Mouse (Mus musculus): ENCODE results near the gene Ddc. TPM values are rescaled to one million over a fixed set of nuclear protein-coding genes. Genes with fewer than 3 reads are reported as not detected.

Ddc gene
- polyA plus RNA-seq, 1 experiment from 2014 or later, result 14.3 TPM

GRCm38 (mm10) chr11:11850476-11851267 lies 47.3 kb downstream of the Ddc start:
- 65% methylated on average over 6 of the region's 6 CpGs for WGBS
- no peak overlapping the region for H3K9ac ChIP-seq

DNA sequence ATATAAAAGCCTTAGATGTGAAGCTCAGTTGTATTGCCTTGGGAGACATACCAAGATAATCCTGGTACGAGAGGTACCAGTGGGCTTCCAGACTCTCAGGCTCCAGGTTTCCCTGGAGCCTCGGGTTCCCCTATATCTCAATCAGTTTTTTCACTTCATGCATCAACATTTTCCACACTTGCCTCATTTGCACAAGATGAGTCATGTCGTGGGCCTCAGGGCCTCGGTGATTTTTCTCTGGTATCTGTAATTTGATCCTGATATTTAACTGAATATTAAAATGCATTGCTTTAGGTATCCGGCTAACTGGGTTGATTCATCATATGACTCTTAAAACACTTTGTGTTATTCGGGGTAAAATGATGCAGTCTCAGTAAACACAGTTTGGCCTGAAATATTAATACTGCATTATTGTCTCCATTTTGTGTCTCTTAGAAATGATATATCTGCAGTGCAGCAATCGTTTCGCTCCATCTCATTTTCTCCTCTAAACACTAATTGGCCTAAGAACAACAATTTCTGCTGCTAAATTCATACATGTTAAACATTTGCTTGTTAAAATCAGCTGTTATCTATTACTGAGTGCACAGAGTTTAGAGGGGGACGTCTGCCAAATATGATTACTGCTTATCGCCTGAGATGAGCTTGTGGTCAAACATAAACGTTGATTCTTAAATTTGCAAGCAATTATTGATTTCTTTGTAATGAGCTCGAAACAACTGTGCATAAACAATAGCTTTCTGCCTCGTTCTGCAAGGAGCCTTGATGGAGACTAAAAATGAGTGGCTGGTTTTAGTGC lies 48.2 kb downstream of the Ddc start:
- H3K27me3 ChIP-seq, result no peaks in the 10 kb centered on the region
- no peak overlapping the region for H3K9ac ChIP-seq
- H3K4me1 ChIP-seq, result peaks cover 28% of the 10 kb centered on the region
- ATAC-seq (replicated peaks; ENCODE audit: low FRiP score), result no peak
- WGBS, result 70% methylated on average over 13 of the region's 13 CpGs
- no peaks in the 10 kb centered on the region for H3K36me3 ChIP-seq
- no peak overlapping the region for H3K4me3 ChIP-seq (replicated peaks)
- H3K4me2 ChIP-seq, result no peak overlapping the region
- H3K27ac ChIP-seq, result peak overlapping the region; percentile 29; the same call in 1 of the 2 replicates
- no peaks in the 10 kb centered on the region for H3K9me3 ChIP-seq (replicated peaks)

More at GRCm38 (mm10) chr11:11850476-11851267, 47.3 kb downstream of the Ddc start:
- Histone ChIP-seq H3K36me3 (no peaks in the 10 kb centered on the region), H3K27ac (peak overlapping the region; percentile 29; the same call in 1 of the 2 replicates), H3K4me2 (no peak overlapping the region), H3K4me3 (replicated peaks) (no peak overlapping the region), H3K9me3 (replicated peaks) (no peaks in the 10 kb centered on the region), H3K4me1 (peaks cover 29% of the 10 kb centered on the region), H3K27me3 (no peaks in the 10 kb centered on the region)
- ATAC-seq (replicated peaks; ENCODE audit: low FRiP score), result no peak

GRCm38 (mm10) chr11:11848467-11848866 lies 49.5 kb downstream of the Ddc start:
- no peaks in the 10 kb centered on the region for H3K36me3 ChIP-seq
- no peak overlapping the region for H3K27ac ChIP-seq
- no peaks in the 10 kb centered on the region for H3K9me3 ChIP-seq (replicated peaks)
- no peak for ATAC-seq (replicated peaks; ENCODE audit: low FRiP score)
- no peak overlapping the region for H3K4me2 ChIP-seq
- H3K27me3 ChIP-seq, result no peaks in the 10 kb centered on the region
- peaks cover 31% of the 10 kb centered on the region for H3K4me1 ChIP-seq
- H3K4me3 ChIP-seq (replicated peaks), result no peak overlapping the region
- WGBS, result 91% methylated on average over 4 of the region's 4 CpGs
- H3K9ac ChIP-seq, result no peak overlapping the region

DNA sequence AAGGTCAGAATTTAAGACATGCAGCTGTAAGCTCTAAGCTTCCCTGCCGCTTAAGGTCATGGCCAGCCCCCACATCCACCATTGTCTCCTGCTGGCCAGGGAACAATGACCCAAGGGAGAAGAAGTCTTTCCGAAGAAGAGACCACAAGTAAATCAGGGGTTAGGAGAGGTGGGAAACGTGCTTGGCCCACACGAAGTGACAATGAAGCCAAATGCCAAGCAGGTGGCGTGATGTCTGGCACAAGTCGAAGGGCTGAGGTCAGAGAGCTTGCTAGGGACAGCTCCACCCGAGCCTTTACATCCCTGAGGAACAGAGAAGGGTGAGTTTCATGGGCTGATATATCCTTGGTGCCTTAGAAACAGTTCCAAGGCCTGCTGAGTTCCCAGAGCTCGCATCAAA lies 52.9 kb downstream of the Ddc start:
- no peaks in the 10 kb centered on the region for H3K9me3 ChIP-seq (replicated peaks)
- H3K27ac ChIP-seq, result peak overlapping the region; percentile 74
- no peak for ATAC-seq (replicated peaks; ENCODE audit: low FRiP score)
- H3K36me3 ChIP-seq, result no peaks in the 10 kb centered on the region
- H3K9ac ChIP-seq, result no peak overlapping the region
- H3K27me3 ChIP-seq, result no peaks in the 10 kb centered on the region
- peaks cover 27% of the 10 kb centered on the region for H3K4me1 ChIP-seq
- 47% methylated on average over 8 of the region's 8 CpGs for WGBS
- H3K4me3 ChIP-seq (replicated peaks), result no peak overlapping the region
- H3K4me2 ChIP-seq, result no peak overlapping the region

DNA sequence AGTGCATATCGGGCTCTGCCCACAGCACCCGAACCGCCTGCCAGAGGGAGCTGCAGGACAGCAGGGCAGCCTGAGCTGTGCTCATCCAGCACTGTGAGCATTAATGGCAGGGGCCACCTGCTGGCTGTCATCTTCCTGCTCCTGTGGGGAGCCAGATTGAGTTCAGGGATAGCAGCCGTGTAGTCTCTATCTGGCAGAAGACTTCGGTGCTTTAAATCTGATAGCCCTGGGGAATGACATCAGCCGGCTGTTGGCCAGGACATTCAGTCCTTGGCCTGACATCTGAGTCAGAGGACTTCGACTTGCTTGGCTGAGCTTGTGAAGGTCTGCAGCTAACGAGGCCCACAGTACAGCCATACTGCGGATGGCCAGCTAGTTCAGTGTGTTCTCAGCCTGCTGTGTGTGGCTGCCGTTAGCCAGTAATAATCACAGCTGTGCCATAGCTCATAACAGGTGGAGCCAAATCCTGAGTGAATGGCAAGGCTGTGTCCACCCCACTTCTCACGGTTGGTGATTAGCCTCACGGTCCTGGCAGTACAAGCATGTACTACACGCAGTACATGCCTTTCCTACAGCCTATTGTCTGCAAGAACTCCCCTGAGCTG lies 53.5 kb downstream of the Ddc start:
- 24% methylated on average over 13 of the region's 13 CpGs for WGBS
- peak; percentile 97 for ATAC-seq (replicated peaks; ENCODE audit: low FRiP score)

GRCm38 (mm10) chr11:11841590-11841989 lies 56.4 kb downstream of the Ddc start:
- WGBS, result 49% methylated on average over 4 of the region's 4 CpGs
- H3K4me3 ChIP-seq (replicated peaks), result no peak overlapping the region
- no peaks in the 10 kb centered on the region for H3K27me3 ChIP-seq
- H3K9ac ChIP-seq, result no peak overlapping the region
- H3K4me1 ChIP-seq, result peaks cover 40% of the 10 kb centered on the region
- no peak overlapping the region for H3K4me2 ChIP-seq
- no peaks in the 10 kb centered on the region for H3K36me3 ChIP-seq
- no peak overlapping the region for H3K27ac ChIP-seq
- no peaks in the 10 kb centered on the region for H3K9me3 ChIP-seq (replicated peaks)
- ATAC-seq (replicated peaks; ENCODE audit: low FRiP score), result no peak

More for the DNA sequence above, 53.5 kb downstream of the Ddc start:
- Histone ChIP-seq H3K9me3 (replicated peaks) (no peaks in the 10 kb centered on the region), H3K4me2 (no peak overlapping the region), H3K4me3 (replicated peaks) (no peak overlapping the region), H3K9ac (no peak overlapping the region), H3K4me1 (peaks cover 25% of the 10 kb centered on the region), H3K27ac (peak overlapping the region; percentile 74), H3K27me3 (no peaks in the 10 kb centered on the region), H3K36me3 (no peaks in the 10 kb centered on the region)

- Histone ChIP-seq H3K27ac (no peak overlapping the region), H3K27me3 (no peaks in the 10 kb centered on the region), H3K4me1 (peaks cover 45% of the 10 kb centered on the region), H3K36me3 (no peaks in the 10 kb centered on the region), H3K4me3 (replicated peaks) (no peak overlapping the region), H3K9me3 (replicated peaks) (no peaks in the 10 kb centered on the region), H3K9ac (no peak overlapping the region), H3K4me2 (no peak overlapping the region)
- 80% methylated on average over 2 of the region's 2 CpGs for WGBS
- ATAC-seq (replicated peaks; ENCODE audit: low FRiP score), result no peak
These were observed 57.2 kb downstream of the Ddc start for GRCm38 (mm10) chr11:11840746-11841145.

DNA sequence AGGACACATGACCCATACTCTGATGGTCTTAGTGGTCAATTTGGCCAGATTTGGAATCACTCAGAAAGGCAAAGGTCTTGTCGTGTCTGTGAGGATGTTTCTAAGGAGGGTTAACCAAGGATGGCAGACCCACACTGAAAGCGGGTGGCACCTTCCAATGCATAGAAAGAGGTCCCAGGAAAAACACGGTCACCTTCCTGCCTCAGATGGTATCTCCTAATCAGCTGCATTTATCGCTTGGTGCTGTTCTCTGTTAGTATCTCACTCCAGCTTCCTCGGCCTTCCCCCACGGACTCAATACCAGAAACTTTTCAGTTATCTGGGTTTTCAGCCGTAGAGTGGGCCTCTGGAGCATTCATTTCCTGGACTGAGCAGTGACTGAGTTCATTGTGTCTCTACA lies 58.1 kb downstream of the Ddc start:
- Histone ChIP-seq H3K36me3 (no peaks in the 10 kb centered on the region), H3K4me3 (replicated peaks) (no peak overlapping the region), H3K4me2 (no peak overlapping the region), H3K27me3 (no peaks in the 10 kb centered on the region), H3K4me1 (peaks cover 43% of the 10 kb centered on the region), H3K9ac (no peak overlapping the region), H3K27ac (no peak overlapping the region), H3K9me3 (replicated peaks) (no peaks in the 10 kb centered on the region)
- WGBS, result 81% methylated on average over 7 of the region's 7 CpGs
- ATAC-seq (replicated peaks; ENCODE audit: low FRiP score), result no peak

DNA sequence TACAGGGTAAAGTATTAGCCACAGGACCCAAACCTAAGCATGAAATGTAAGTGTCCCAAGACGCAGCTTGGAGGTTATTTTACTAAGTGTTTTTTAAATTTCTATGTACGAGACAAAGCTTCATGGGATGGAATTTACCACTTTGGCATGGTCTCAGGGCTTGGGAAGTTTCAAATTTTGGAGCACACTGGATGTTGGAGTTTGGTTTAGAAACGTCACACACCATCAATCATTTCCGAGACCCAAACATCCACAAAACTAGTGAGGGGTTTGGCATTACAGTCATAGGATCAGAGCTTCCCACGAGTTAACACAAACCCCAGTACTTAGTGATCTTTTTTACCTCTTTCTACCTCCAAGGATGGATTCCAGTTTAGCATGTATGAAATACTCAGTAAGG lies 60.6 kb downstream of the Ddc start:
- ATAC-seq (replicated peaks; ENCODE audit: low FRiP score), result no peak
- H3K36me3 ChIP-seq, result no peaks in the 10 kb centered on the region
- no peak overlapping the region for H3K4me2 ChIP-seq
- H3K27ac ChIP-seq, result peak overlapping the region; percentile 89
- peaks cover 42% of the 10 kb centered on the region for H3K4me1 ChIP-seq
- H3K9me3 ChIP-seq (replicated peaks), result no peaks in the 10 kb centered on the region
- H3K27me3 ChIP-seq, result no peaks in the 10 kb centered on the region
- H3K4me3 ChIP-seq (replicated peaks), result no peak overlapping the region
- WGBS, result 51% methylated on average over 5 of the region's 5 CpGs
- no peak overlapping the region for H3K9ac ChIP-seq

DNA sequence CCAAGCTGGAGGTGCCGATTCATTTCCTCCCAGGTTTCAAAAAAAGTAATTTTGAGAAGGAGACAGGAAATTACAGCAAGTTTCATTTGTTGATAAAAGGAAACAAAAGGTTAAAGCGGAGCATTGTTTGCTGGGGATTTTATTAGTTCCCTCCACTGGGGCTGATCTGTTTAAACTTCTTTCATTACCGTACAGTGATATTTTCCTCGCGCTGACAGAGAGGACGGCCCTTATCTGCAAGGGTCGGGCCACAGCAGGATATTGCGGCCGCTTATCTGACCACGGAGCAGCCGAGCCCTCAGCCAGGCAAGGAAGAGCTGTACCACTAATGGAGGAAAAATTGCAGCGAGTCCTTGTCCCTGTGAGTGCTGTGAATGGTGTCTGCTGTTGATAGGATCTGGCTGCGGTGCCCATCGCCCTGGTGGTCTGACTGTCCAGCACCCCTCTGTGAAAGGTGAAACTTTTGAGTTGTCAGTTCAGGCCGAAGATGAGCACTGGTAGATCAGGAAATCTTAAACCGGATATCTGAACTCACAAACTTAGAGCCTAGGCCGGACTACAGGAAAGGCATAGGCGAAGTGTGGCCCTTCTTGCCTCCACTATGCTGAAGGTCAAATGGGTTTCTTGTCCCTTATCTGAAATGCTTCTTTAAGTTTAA lies 61.1 kb downstream of the Ddc start:
- Histone ChIP-seq H3K27ac (peak overlapping the region; percentile 89), H3K4me3 (replicated peaks) (no peak overlapping the region), H3K4me1 (peaks cover 48% of the 10 kb centered on the region), H3K4me2 (peak overlapping the region; percentile 44), H3K9ac (no peak overlapping the region), H3K36me3 (no peaks in the 10 kb centered on the region), H3K9me3 (replicated peaks) (no peaks in the 10 kb centered on the region), H3K27me3 (no peaks in the 10 kb centered on the region)
- WGBS, result 18% methylated on average over 18 of the region's 18 CpGs
- ATAC-seq (replicated peaks; ENCODE audit: low FRiP score), result peak; percentile 75

GRCm38 (mm10) chr11:11836262-11836661 lies 61.7 kb downstream of the Ddc start:
- no peak for ATAC-seq (replicated peaks; ENCODE audit: low FRiP score)
- H3K4me3 ChIP-seq (replicated peaks), result no peak overlapping the region
- H3K27me3 ChIP-seq, result no peaks in the 10 kb centered on the region
- no peaks in the 10 kb centered on the region for H3K9me3 ChIP-seq (replicated peaks)
- 55% methylated on average over 8 of the region's 8 CpGs for WGBS
- H3K4me1 ChIP-seq, result peaks cover 52% of the 10 kb centered on the region
- H3K36me3 ChIP-seq, result no peaks in the 10 kb centered on the region
- peak overlapping the region; percentile 44 for H3K4me2 ChIP-seq
- no peak overlapping the region for H3K9ac ChIP-seq
- peak overlapping the region; percentile 89 for H3K27ac ChIP-seq

Measured in kidney, embryonic 15.5 days (tissue).